In the genomic region with DNA sequence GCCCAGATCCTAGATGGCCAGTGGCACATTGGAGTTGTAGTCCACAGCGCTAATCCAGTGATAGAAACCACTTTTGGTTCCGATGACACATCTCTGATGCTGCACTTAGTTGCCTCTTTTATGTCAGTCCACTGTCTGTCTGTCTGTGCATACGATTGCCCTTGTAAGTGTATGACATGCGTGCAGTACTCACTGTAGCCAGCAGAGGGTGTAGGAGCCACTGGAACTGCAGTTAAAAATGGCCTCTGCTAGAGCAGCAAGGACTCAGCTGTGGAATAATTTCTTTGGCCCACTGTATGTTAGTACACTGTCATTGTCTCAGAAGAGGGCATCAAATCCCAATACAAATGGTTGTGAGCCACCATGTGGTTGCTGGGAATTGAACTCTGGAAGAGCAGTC, we compare ENCODE assay signal across 9 mouse cellular contexts. TPM values are rescaled to one million over a fixed set of nuclear protein-coding genes. Genes with fewer than 3 reads are reported as not detected.
DNase-seq lines count a peak whose midpoint lies in the region; ATAC-seq lines count a peak whose summit lies in the region.
"Had no signal": no experiment of that assay in that cellular context is flagged by ENCODE, and none has a peak within 500 bp of the region (broad histone marks: within the 10 kb centered on the region; RNA-seq: fewer than 3 reads in every experiment).

No protein-coding gene starts in this region.

- no peak overlapping the region for H3K4me2 ChIP-seq in hindbrain, embryonic 12.5 days (replicated peaks)
- no peak overlapping the region for H3K4me2 ChIP-seq in liver, embryonic 13.5 days
- H3K4me2 ChIP-seq: neural tube, embryonic 13.5 days had no signal

- no peaks in the 10 kb centered on the region for H3K4me1 ChIP-seq in hindbrain, embryonic 10.5 days (replicated peaks)
- H3K4me1 ChIP-seq in hindbrain, embryonic 12.5 days, result no peaks in the 10 kb centered on the region
- H3K4me1 ChIP-seq in liver, embryonic 13.5 days (replicated peaks), result no peaks in the 10 kb centered on the region
- H3K4me1 ChIP-seq: neural tube, embryonic 13.5 days had no signal

- no peaks in the 10 kb centered on the region for H3K9me3 ChIP-seq in hindbrain, embryonic 10.5 days
- no peaks in the 10 kb centered on the region for H3K9me3 ChIP-seq in hindbrain, embryonic 12.5 days (replicated peaks)
- H3K9me3 ChIP-seq in liver, embryonic 13.5 days (replicated peaks), result no peaks in the 10 kb centered on the region
- H3K9me3 ChIP-seq: neural tube, embryonic 13.5 days had no signal

- H3K9ac ChIP-seq in hindbrain, embryonic 12.5 days, result no peak overlapping the region
- no peak overlapping the region for H3K9ac ChIP-seq in liver, embryonic 13.5 days
- H3K9ac ChIP-seq: neural tube, embryonic 13.5 days had no signal

- peaks cover 96% of the 10 kb centered on the region for H3K36me3 ChIP-seq in hindbrain, embryonic 10.5 days
- peaks cover 49% of the 10 kb centered on the region for H3K36me3 ChIP-seq in hindbrain, embryonic 12.5 days
- H3K36me3 ChIP-seq in liver, embryonic 13.5 days, result peaks cover 74% of the 10 kb centered on the region

- peak; percentile 40 for DNase-seq in hindbrain, embryonic 10.5 days (ENCODE audit: low spot score)
- DNase-seq in 3T3-L1 (ENCODE audit: low read depth, low spot score), result peak; percentile 65
- DNase-seq in CD8-positive naive resting alpha-beta T cell, adult 2 months (ENCODE audit: low read depth in 2 of 2, low spot score in 2 of 2), result peak; percentile 44 to 58
- DNase-seq in liver, embryonic 13.5 days, result peak; percentile 35
- DNase-seq in spleen, postnatal 10 days (ENCODE audit: low spot score in 2 of 2), result peak; percentile 46 to 80
- no peak for DNase-seq in gastrocnemius, adult 8-10 months (ENCODE audit: low spot score in 2 of 2)

- WGBS in hindbrain, embryonic 10.5 days, result 92% methylated on average over 4 of the region's 4 CpGs
- WGBS in hindbrain, embryonic 12.5 days, result 89% methylated on average over 4 of the region's 4 CpGs
- 80% methylated on average over 4 of the region's 4 CpGs for WGBS in liver, embryonic 13.5 days (ENCODE audit: insufficient replicate concordance)

- H3K27ac ChIP-seq in hindbrain, embryonic 10.5 days, result no peak overlapping the region
- no peak overlapping the region for H3K27ac ChIP-seq in hindbrain, embryonic 12.5 days
- no peak overlapping the region for H3K27ac ChIP-seq in liver, embryonic 13.5 days
- H3K27ac ChIP-seq: neural tube, embryonic 13.5 days had no signal

- ATAC-seq in hindbrain, embryonic 12.5 days (ENCODE audit: low FRiP score), result no peak
- peak; percentile 62 for ATAC-seq in common myeloid progenitor, adult 5-6 weeks (replicated peaks; ENCODE audit: low read depth, poor library complexity, severe bottlenecking)
- no peak for ATAC-seq in liver, embryonic 13.5 days (ENCODE audit: low read depth)

- H3K27me3 ChIP-seq in hindbrain, embryonic 10.5 days (ENCODE audit: insufficient read depth, poor library complexity, severe bottlenecking), result no peaks in the 10 kb centered on the region
- no peaks in the 10 kb centered on the region for H3K27me3 ChIP-seq in hindbrain, embryonic 12.5 days
- H3K27me3 ChIP-seq in liver, embryonic 13.5 days, result no peaks in the 10 kb centered on the region
- H3K27me3 ChIP-seq: neural tube, embryonic 13.5 days had no signal

- no peak overlapping the region for H3K4me3 ChIP-seq in hindbrain, embryonic 10.5 days
- H3K4me3 ChIP-seq in hindbrain, embryonic 12.5 days, result no peak overlapping the region
- H3K4me3 ChIP-seq in liver, embryonic 13.5 days (replicated peaks), result no peak overlapping the region
- H3K4me3 ChIP-seq: neural tube, embryonic 13.5 days had no signal

RNA-seq across cellular contexts. Expression of gene Nrbf2, which starts 38.0 kb away (rescaled TPM):
- 36.9 and 41.2 TPM in 2 replicates for polyA plus RNA-seq in hindbrain, embryonic 10.5 days (2016; fragmentation: Nextera tagmentation; extraction: Ambion mirVana)
- polyA plus RNA-seq in hindbrain, embryonic 12.5 days (2016; fragmentation: Nextera tagmentation; extraction: Ambion mirVana), result 45.0 and 46.8 TPM in 2 replicates
- 25.1 and 25.7 TPM in 2 replicates for total RNA-seq in common myeloid progenitor, adult 5-6 weeks (2017)
- polyA plus RNA-seq in liver, embryonic 13.5 days (2015; fragmentation: Nextera tagmentation; extraction: Ambion mirVana), result 19.2 and 23.0 TPM in 2 replicates
- total RNA-seq in gastrocnemius, adult 8-10 months (2022), result 10 to 100 TPM; 11.0 to 14.8 (median 14.1) TPM

Comparison
In these comparisons a context has a peak if more than half of its experiments do, and no peak if none do; other contexts are left out.
1. DNase-seq: peak in hindbrain, embryonic 10.5 days (single experiment), 3T3-L1 (single experiment), CD8-positive naive resting alpha-beta T cell, adult 2 months (2 of 2), liver, embryonic 13.5 days (single experiment) and spleen, postnatal 10 days (2 of 2); none in gastrocnemius, adult 8-10 months (0 of 2).